Mouse (Mus musculus) embryonic facial prominence, embryonic 12.5 days (tissue): ENCODE results near the gene Adcyap1. TPM values are rescaled to one million over a fixed set of nuclear protein-coding genes. Genes with fewer than 3 reads are reported as not detected.

Experiments
- ATAC-seq: fragments of 200-750 bp; cut with Nextera tagmentation; 2 replicates; pipeline ENCODE4 v1.8.0; 2017; ENCODE audit not compliant: insufficient number of reproducible peaks, insufficient read depth, low FRiP score, low TSS enrichment
- H3K27ac ChIP-seq: fragments of 300-500 bp; sonication (generic); 2 replicates; pipeline ENCODE4 v1.5.1; 2016; ENCODE audit warnings: mild to moderate bottlenecking
- H3K27me3 ChIP-seq: fragments of 300-500 bp; sonication (generic); 2 replicates; pipeline ENCODE4 v1.6.1; 2016; ENCODE audit warnings: mild to moderate bottlenecking, moderate library complexity
- H3K36me3 ChIP-seq: fragments of 300-500 bp; sonication (generic); 2 replicates; pipeline ENCODE4 v1.6.1; 2016; ENCODE audit warnings: mild to moderate bottlenecking
- H3K4me1 ChIP-seq: fragments of 300-500 bp; sonication (generic); 2 replicates; pipeline ENCODE4 v1.6.1; 2016
- H3K4me2 ChIP-seq: fragments of 300-500 bp; sonication (generic); replicated peaks from 2 replicates; pipeline ENCODE4 v1.6.1; 2016; ENCODE audit warnings: mild to moderate bottlenecking, moderate library complexity
- H3K4me3 ChIP-seq: fragments of 300-500 bp; sonication (generic); 2 replicates; pipeline ENCODE4 v1.5.1; 2016; ENCODE audit warnings: mild to moderate bottlenecking
- H3K9ac ChIP-seq: fragments of 300-500 bp; sonication (generic); 2 replicates; pipeline ENCODE4 v1.6.1; 2016; ENCODE audit warnings: mild to moderate bottlenecking, moderate library complexity
- H3K9me3 ChIP-seq: fragments of 300-500 bp; sonication (generic); 2 replicates; pipeline ENCODE4 v1.6.1; 2016; ENCODE audit warnings: mild to moderate bottlenecking, moderate library complexity
- WGBS: fragments of 180-500 bp; shearing (Covaris S2); methylation state at CpG from one replicate; pipeline ENCODE4 v1.1.7; 2016; 5-methylcytosine and 5-hydroxymethylcytosine counted together
- polyA plus RNA-seq: library from polyadenylated mRNA; unstranded; fragments of >200 nt; fragmentation: Nextera tagmentation; extraction: Ambion mirVana; gene quantifications from 2 replicates; pipeline ENCODE4 v1.2.1, GENCODE M21; 2016

The Adcyap1 gene
- polyA plus RNA-seq: 3.3 TPM in 2 replicates

- H3K4me1 ChIP-seq: peaks cover 24% of the 10 kb centered on the region
- H3K27ac ChIP-seq: no peak within 1 kb of the TSS
- WGBS: 28% methylated on average over 10 of the region's 10 CpGs
- no peak within 1 kb of the TSS for H3K9ac ChIP-seq
- H3K9me3 ChIP-seq: no peaks in the 10 kb centered on the region
- no peaks in the 10 kb centered on the region for H3K36me3 ChIP-seq
- H3K4me2 ChIP-seq: 0 out of 2 replicates have a peak within 1 kb of the TSS, but pooled peaks have one; percentile 24
- H3K27me3 ChIP-seq: peaks cover 61% of the 10 kb centered on the region
- peak within 1 kb of the TSS; percentile 11 for H3K4me3 ChIP-seq
- ATAC-seq: no peak
Observed at GRCm38 (mm10) chr17:93198717-93199116, at the start of gene Adcyap1. TSS of gene Adcyap1 (plus strand) at chr17:93199017.

GRCm38 (mm10) chr17:93158280-93158851 is 40.5 kb upstream of the Adcyap1 start:
- Histone ChIP-seq H3K27ac (no peak overlapping the region), H3K4me1 (no peaks in the 10 kb centered on the region), H3K36me3 (no peaks in the 10 kb centered on the region), H3K9ac (no peak overlapping the region), H3K4me3 (no peak overlapping the region), H3K4me2 (no peak overlapping the region), H3K9me3 (no peaks in the 10 kb centered on the region), H3K27me3 (no peaks in the 10 kb centered on the region)
- WGBS: 40% methylated on average over 1 of the region's 1 CpGs
- ATAC-seq: 0 out of 2 replicates have a peak, but pooled peaks have one; percentile 47

DNA sequence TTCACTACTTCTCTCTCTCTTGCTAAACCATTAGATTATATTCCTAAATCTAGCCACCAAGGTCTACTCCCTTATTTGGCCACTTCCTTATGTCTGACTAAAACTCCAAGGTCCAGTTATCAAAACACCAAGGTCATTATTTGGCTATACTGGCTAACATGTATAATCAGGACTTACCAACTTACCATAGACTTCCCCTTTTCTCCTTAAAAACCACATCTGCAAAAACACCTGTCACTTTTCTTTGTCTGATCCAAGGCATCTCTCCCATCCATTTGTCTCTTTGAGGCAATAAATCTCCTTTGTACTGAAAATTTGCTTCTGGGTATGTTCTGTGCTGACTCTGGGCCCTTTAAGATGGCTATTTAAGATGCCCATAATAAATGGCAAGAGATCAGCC is 29.2 kb upstream of the Adcyap1 start:
- no peaks in the 10 kb centered on the region for H3K27me3 ChIP-seq
- H3K4me2 ChIP-seq: no peak overlapping the region
- H3K9me3 ChIP-seq: no peaks in the 10 kb centered on the region
- H3K27ac ChIP-seq: no peak overlapping the region
- H3K4me1 ChIP-seq: no peaks in the 10 kb centered on the region
- H3K9ac ChIP-seq: no peak overlapping the region
- no peak for ATAC-seq
- H3K36me3 ChIP-seq: no peaks in the 10 kb centered on the region
- no peak overlapping the region for H3K4me3 ChIP-seq

DNA sequence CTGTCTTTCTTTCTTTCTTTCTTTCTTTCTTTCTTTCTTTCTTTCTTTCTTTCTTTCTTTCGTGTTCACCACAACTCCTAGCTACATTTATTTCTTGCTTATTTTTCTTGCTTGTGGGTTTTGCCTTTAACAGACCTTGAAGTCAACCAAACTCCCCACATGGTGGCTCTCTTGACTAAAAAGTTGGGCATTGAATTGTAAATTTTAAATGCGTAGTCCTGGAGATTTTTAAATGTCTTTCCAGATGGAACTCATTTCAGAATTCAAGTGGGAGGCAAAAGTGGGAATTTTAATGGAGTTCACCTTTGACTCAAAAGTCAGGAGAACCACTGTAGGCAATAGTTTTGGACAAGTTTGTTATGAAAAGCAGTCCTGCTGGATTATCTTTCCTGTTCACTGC is 2.0 kb upstream of the Adcyap1 start:
- Histone ChIP-seq H3K4me3 (no peak overlapping the region), H3K27me3 (peaks cover 47% of the 10 kb centered on the region), H3K9ac (no peak overlapping the region), H3K4me2 (no peak overlapping the region), H3K27ac (no peak overlapping the region), H3K9me3 (no peaks in the 10 kb centered on the region), H3K36me3 (no peaks in the 10 kb centered on the region), H3K4me1 (peaks cover 10% of the 10 kb centered on the region)
- 27% methylated on average over 2 of the region's 2 CpGs for WGBS
- ATAC-seq: no peak

DNA sequence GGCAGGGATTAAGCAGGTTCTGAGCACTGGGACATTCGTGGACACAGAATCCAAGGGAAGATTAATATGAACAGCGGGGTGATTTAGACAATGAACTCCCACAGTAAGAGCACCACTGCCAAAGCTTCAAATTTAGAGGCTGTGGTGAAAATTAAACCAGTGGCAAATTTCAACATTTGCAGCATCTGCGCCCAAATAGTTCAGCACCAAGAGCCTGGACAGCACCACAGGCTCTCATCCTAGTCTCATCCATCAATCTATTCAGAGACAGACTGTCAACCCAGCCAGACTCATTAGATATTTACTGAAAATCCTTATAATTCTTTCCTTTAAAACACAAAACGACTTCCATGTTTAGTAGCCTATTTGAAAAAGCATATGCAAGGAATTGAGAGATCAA is 604 bp upstream of the Adcyap1 start:
- H3K4me3 ChIP-seq: no peak overlapping the region
- peaks cover 58% of the 10 kb centered on the region for H3K27me3 ChIP-seq
- no peak overlapping the region for H3K27ac ChIP-seq
- WGBS: 9% methylated on average over 4 of the region's 4 CpGs
- no peak overlapping the region for H3K9ac ChIP-seq
- no peak overlapping the region for H3K4me2 ChIP-seq
- peaks cover 19% of the 10 kb centered on the region for H3K4me1 ChIP-seq
- ATAC-seq: no peak
- H3K36me3 ChIP-seq: no peaks in the 10 kb centered on the region
- no peaks in the 10 kb centered on the region for H3K9me3 ChIP-seq

- H3K4me2 ChIP-seq: 0 out of 2 replicates have a peak overlapping the region, but pooled peaks have one; percentile 24
- H3K4me3 ChIP-seq: peak overlapping the region; percentile 11
- no peaks in the 10 kb centered on the region for H3K9me3 ChIP-seq
- 1% methylated on average over 15 of the region's 15 CpGs for WGBS
- no peak overlapping the region for H3K27ac ChIP-seq
- no peak for ATAC-seq
- no peak overlapping the region for H3K9ac ChIP-seq
- H3K27me3 ChIP-seq: peaks cover 63% of the 10 kb centered on the region
- H3K4me1 ChIP-seq: peaks cover 25% of the 10 kb centered on the region
- no peaks in the 10 kb centered on the region for H3K36me3 ChIP-seq
Observed at GRCm38 (mm10) chr17:93199218-93199617, 401 bp downstream of the Adcyap1 start.

DNA sequence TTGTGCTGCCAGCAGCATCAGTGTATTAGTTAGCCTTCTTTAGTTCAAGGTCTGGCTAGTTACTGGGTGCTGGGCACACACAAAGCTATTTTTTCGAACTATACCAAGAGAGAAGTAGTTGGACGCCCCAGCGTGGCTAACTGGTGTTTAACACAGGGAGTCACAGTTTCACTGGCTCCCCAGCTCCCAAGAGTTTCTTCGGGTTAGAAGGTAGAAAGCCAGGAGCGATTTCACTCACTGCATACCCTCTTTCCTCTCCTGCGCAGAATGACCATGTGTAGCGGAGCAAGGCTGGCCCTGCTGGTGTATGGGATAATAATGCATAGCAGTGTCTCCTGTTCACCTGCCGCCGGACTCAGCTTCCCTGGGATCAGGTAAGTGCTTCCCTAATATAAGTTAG is 930 bp downstream of the Adcyap1 start:
- peaks cover 68% of the 10 kb centered on the region for H3K27me3 ChIP-seq
- H3K4me2 ChIP-seq: 0 out of 2 replicates have a peak overlapping the region, but pooled peaks have one; percentile 24
- H3K36me3 ChIP-seq: no peaks in the 10 kb centered on the region
- H3K9ac ChIP-seq: no peak overlapping the region
- 3% methylated on average over 9 of the region's 9 CpGs for WGBS
- H3K9me3 ChIP-seq: no peaks in the 10 kb centered on the region
- peaks cover 25% of the 10 kb centered on the region for H3K4me1 ChIP-seq
- ATAC-seq: no peak
- H3K27ac ChIP-seq: no peak overlapping the region
- H3K4me3 ChIP-seq: 0 out of 2 replicates have a peak overlapping the region, but pooled peaks have one; percentile 11

GRCm38 (mm10) chr17:93200386-93201264 is 1.8 kb downstream of the Adcyap1 start:
- no peak for ATAC-seq
- Histone ChIP-seq H3K4me1 (peaks cover 25% of the 10 kb centered on the region), H3K4me2 (peak overlapping the region; percentile 53), H3K36me3 (no peaks in the 10 kb centered on the region), H3K27me3 (peaks cover 71% of the 10 kb centered on the region), H3K9ac (no peak overlapping the region), H3K9me3 (no peaks in the 10 kb centered on the region), H3K27ac (no peak overlapping the region), H3K4me3 (peak overlapping the region; percentile 25)
- under 1% methylated on average over 29 of the region's 29 CpGs for WGBS

DNA sequence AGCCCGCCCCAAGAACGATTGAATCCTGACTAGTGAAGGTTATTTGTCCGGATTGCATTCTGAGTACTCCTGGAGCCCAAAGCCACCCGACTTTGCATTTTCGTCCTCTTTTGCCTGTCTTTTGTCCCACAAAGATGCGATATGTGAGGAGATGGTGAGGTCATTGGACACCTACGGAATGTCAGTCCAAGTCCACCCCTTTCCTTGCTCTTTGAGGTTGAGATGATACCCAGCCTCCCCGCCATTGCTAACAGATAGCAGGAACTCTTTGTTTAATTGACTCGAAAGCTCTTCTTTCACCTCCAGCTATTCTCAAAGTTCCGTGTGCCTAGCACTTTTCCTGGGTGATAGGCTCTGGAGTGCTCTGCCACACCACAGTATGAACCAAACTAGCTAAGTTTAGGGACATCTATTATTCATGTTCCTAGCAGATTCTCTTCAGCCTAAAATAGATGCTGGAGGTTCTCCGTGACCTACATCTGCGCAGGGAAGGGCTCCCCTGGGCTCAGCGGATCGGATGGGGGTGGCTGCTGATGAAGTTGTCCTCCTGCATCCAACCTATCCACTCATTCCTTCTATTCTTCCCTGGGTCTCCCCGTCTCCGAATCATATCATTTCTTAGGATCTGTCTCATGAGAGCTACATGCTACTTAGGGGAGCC is 2.6 kb downstream of the Adcyap1 start:
- H3K4me2 ChIP-seq: peak overlapping the region; percentile 53
- peaks cover 71% of the 10 kb centered on the region for H3K27me3 ChIP-seq
- H3K9ac ChIP-seq: no peak overlapping the region
- H3K4me1 ChIP-seq: peaks cover 25% of the 10 kb centered on the region
- no peaks in the 10 kb centered on the region for H3K36me3 ChIP-seq
- H3K4me3 ChIP-seq: peak overlapping the region; percentile 28
- H3K27ac ChIP-seq: no peak overlapping the region
- 1% methylated on average over 16 of the region's 16 CpGs for WGBS
- H3K9me3 ChIP-seq: no peaks in the 10 kb centered on the region
- no peak for ATAC-seq

- H3K9me3 ChIP-seq: no peaks in the 10 kb centered on the region
- 0 out of 2 replicates have a peak, but pooled peaks have one; percentile 62 for ATAC-seq
- no peaks in the 10 kb centered on the region for H3K36me3 ChIP-seq
- peaks cover 71% of the 10 kb centered on the region for H3K27me3 ChIP-seq
- H3K4me2 ChIP-seq: peak overlapping the region; percentile 53
- under 1% methylated on average over 44 of the region's 44 CpGs for WGBS
- no peak overlapping the region for H3K27ac ChIP-seq
- no peak overlapping the region for H3K9ac ChIP-seq
- peak overlapping the region; percentile 28 for H3K4me3 ChIP-seq
- peaks cover 25% of the 10 kb centered on the region for H3K4me1 ChIP-seq
Observed at GRCm38 (mm10) chr17:93202165-93203075, 3.6 kb downstream of the Adcyap1 start.
